Mouse (Mus musculus) lung, embryonic 16.5 days (tissue): ENCODE results near the gene Anxa3. TPM values are rescaled to one million over a fixed set of nuclear protein-coding genes. Genes with fewer than 3 reads are reported as not detected.

ENCODE experiments used
- ATAC-seq: fragments of 200-750 bp; cut with Nextera tagmentation; 2 replicates; pipeline ENCODE4 v1.8.0; 2017; ENCODE audit warnings: low read depth, mild to moderate bottlenecking, moderate library complexity
- H3K27ac ChIP-seq: fragments of 300-500 bp; sonication (generic); 2 replicates; pipeline ENCODE4 v1.5.1; 2014; ENCODE audit warnings: mild to moderate bottlenecking, control low read depth, low read length
- H3K27me3 ChIP-seq: fragments of 300-500 bp; sonication (generic); 2 replicates; pipeline ENCODE4 v1.6.1; 2014; ENCODE audit warnings: low read depth, low read length, mixed read lengths; ENCODE audit not compliant: control insufficient read depth, insufficient read depth
- H3K36me3 ChIP-seq: fragments of 300-500 bp; sonication (generic); 2 replicates; pipeline ENCODE4 v1.6.1; 2014; ENCODE audit warnings: low read length; ENCODE audit not compliant: control insufficient read depth, insufficient read depth
- H3K4me1 ChIP-seq: fragments of 300-500 bp; sonication (generic); replicated peaks from 2 replicates; pipeline ENCODE4 v1.6.1; 2014; ENCODE audit warnings: low read length, mixed read lengths; ENCODE audit not compliant: control insufficient read depth, insufficient read depth
- H3K4me2 ChIP-seq: fragments of 300-500 bp; sonication (generic); 2 replicates; pipeline ENCODE4 v1.6.1; 2014; ENCODE audit warnings: low read depth, low read length, control low read depth
- H3K4me3 ChIP-seq: fragments of 300-500 bp; sonication (generic); 2 replicates; pipeline ENCODE4 v1.5.1; 2014; ENCODE audit warnings: mild to moderate bottlenecking, low read length, control low read depth
- H3K9ac ChIP-seq: fragments of 300-500 bp; sonication (generic); 2 replicates; pipeline ENCODE4 v1.6.1; 2014; ENCODE audit warnings: low read length, control low read depth
- H3K9me3 ChIP-seq: fragments of 300-500 bp; sonication (generic); 2 replicates; pipeline ENCODE4 v1.6.1; 2016; ENCODE audit warnings: low read length; ENCODE audit not compliant: control insufficient read depth
- WGBS: fragments of 180-500 bp; shearing (Covaris S2); extraction: QIAGEN DNeasy Blood & Tissue Kit; methylation state at CpG from one replicate; pipeline ENCODE4 v1.1.7; 2014; 5-methylcytosine and 5-hydroxymethylcytosine counted together
- polyA plus RNA-seq: library from polyadenylated mRNA; unstranded; fragments of >200 nt; fragmentation: Nextera tagmentation; extraction: Ambion mirVana; gene quantifications from 2 replicates; pipeline ENCODE4 v1.2.1, GENCODE M21; 2015

Gene Anxa3
- polyA plus RNA-seq, 1 experiment from 2014 or later: 95.7 TPM

- H3K4me1 ChIP-seq: peaks cover 14% of the 10 kb centered on the region
- peak overlapping the region; percentile 76 for H3K27ac ChIP-seq
- H3K27me3 ChIP-seq: no peaks in the 10 kb centered on the region
- no peaks in the 10 kb centered on the region for H3K9me3 ChIP-seq
- H3K9ac ChIP-seq: peak overlapping the region; percentile 72
- H3K4me2 ChIP-seq: peak overlapping the region; percentile 62
- no peak for ATAC-seq
- no peaks in the 10 kb centered on the region; the same call in 1 of the 2 replicates for H3K36me3 ChIP-seq
- peak overlapping the region; percentile 63 for H3K4me3 ChIP-seq
- 23% methylated on average over 10 of the region's 10 CpGs for WGBS
Observed at GRCm38 (mm10) chr5:96793953-96794635, 955 bp downstream of the Anxa3 start.

- H3K9me3 ChIP-seq: no peaks in the 10 kb centered on the region
- WGBS: 59% methylated on average over 1 of the region's 1 CpGs
- ATAC-seq: 0 out of 2 replicates have a peak, but pooled peaks have one; percentile 15
Observed at GRCm38 (mm10) chr5:96795752-96796151, 2.6 kb downstream of the Anxa3 start.

GRCm38 (mm10) chr5:96797465-96797864 is 4.3 kb downstream of the Anxa3 start:
- Histone ChIP-seq H3K27ac (no peak overlapping the region), H3K9ac (no peak overlapping the region)
- WGBS: 76% methylated on average over 6 of the region's 6 CpGs

More at GRCm38 (mm10) chr5:96795752-96796151, 2.6 kb downstream of the Anxa3 start:
- H3K36me3 ChIP-seq: no peaks in the 10 kb centered on the region; the same call in 1 of the 2 replicates
- no peak overlapping the region for H3K4me3 ChIP-seq
- H3K4me1 ChIP-seq: peaks cover 14% of the 10 kb centered on the region
- H3K27me3 ChIP-seq: no peaks in the 10 kb centered on the region
- H3K4me2 ChIP-seq: no peak overlapping the region
- H3K9ac ChIP-seq: no peak overlapping the region
- H3K27ac ChIP-seq: no peak overlapping the region

GRCm38 (mm10) chr5:96799165-96799564 is 6.0 kb downstream of the Anxa3 start:
- Histone ChIP-seq H3K4me3 (no peak overlapping the region), H3K36me3 (no peaks in the 10 kb centered on the region; the same call in 1 of the 2 replicates), H3K9me3 (no peaks in the 10 kb centered on the region), H3K27me3 (no peaks in the 10 kb centered on the region), H3K9ac (no peak overlapping the region), H3K4me1 (peaks cover 21% of the 10 kb centered on the region), H3K4me2 (no peak overlapping the region), H3K27ac (no peak overlapping the region)
- no peak for ATAC-seq
- WGBS: 70% methylated on average over 9 of the region's 9 CpGs

More at GRCm38 (mm10) chr5:96797465-96797864, 4.3 kb downstream of the Anxa3 start:
- no peak for ATAC-seq
- H3K4me1 ChIP-seq: peaks cover 15% of the 10 kb centered on the region
- no peak overlapping the region for H3K4me3 ChIP-seq
- no peak overlapping the region for H3K4me2 ChIP-seq
- H3K36me3 ChIP-seq: no peaks in the 10 kb centered on the region; the same call in 1 of the 2 replicates
- no peaks in the 10 kb centered on the region for H3K9me3 ChIP-seq
- no peaks in the 10 kb centered on the region for H3K27me3 ChIP-seq

- no peaks in the 10 kb centered on the region; the same call in 1 of the 2 replicates for H3K36me3 ChIP-seq
- no peak for ATAC-seq
- no peak overlapping the region for H3K4me2 ChIP-seq
- H3K27me3 ChIP-seq: no peaks in the 10 kb centered on the region
- H3K27ac ChIP-seq: no peak overlapping the region
- H3K9me3 ChIP-seq: no peaks in the 10 kb centered on the region
- peaks cover 22% of the 10 kb centered on the region for H3K4me1 ChIP-seq
- no peak overlapping the region for H3K4me3 ChIP-seq
- H3K9ac ChIP-seq: no peak overlapping the region
- WGBS: 79% methylated on average over 9 of the region's 9 CpGs
Observed at GRCm38 (mm10) chr5:96799969-96800368, 6.8 kb downstream of the Anxa3 start.

- H3K27ac ChIP-seq: peak overlapping the region; percentile 51; the same call in 1 of the 2 replicates
- WGBS: 25% methylated on average over 7 of the region's 7 CpGs
- no peaks in the 10 kb centered on the region; the same call in 1 of the 2 replicates for H3K36me3 ChIP-seq
- peaks cover 17% of the 10 kb centered on the region for H3K4me1 ChIP-seq
- no peak overlapping the region for H3K9ac ChIP-seq
- H3K27me3 ChIP-seq: no peaks in the 10 kb centered on the region
- H3K4me3 ChIP-seq: no peak overlapping the region
- peak; percentile 63 for ATAC-seq
- no peaks in the 10 kb centered on the region for H3K9me3 ChIP-seq
- H3K4me2 ChIP-seq: no peak overlapping the region
Observed at GRCm38 (mm10) chr5:96802185-96802584, 9.0 kb downstream of the Anxa3 start.

- Histone ChIP-seq H3K27me3 (no peaks in the 10 kb centered on the region), H3K4me2 (no peak overlapping the region), H3K36me3 (no peaks in the 10 kb centered on the region), H3K9ac (no peak overlapping the region), H3K4me1 (peaks cover 17% of the 10 kb centered on the region), H3K27ac (peak overlapping the region; percentile 56), H3K4me3 (no peak overlapping the region), H3K9me3 (no peaks in the 10 kb centered on the region)
- WGBS: 31% methylated on average over 3 of the region's 3 CpGs
- no peak for ATAC-seq
Observed at GRCm38 (mm10) chr5:96803091-96803490, 10.0 kb downstream of the Anxa3 start.

- peak; percentile 53 for ATAC-seq
- 48% methylated on average over 4 of the region's 4 CpGs for WGBS
- no peak overlapping the region for H3K4me2 ChIP-seq
- no peaks in the 10 kb centered on the region for H3K9me3 ChIP-seq
- H3K27me3 ChIP-seq: no peaks in the 10 kb centered on the region
- no peak overlapping the region for H3K27ac ChIP-seq
- H3K4me3 ChIP-seq: no peak overlapping the region
- H3K36me3 ChIP-seq: no peaks in the 10 kb centered on the region
- peaks cover 17% of the 10 kb centered on the region for H3K4me1 ChIP-seq
- no peak overlapping the region for H3K9ac ChIP-seq
Observed at GRCm38 (mm10) chr5:96804304-96804703, 11.2 kb downstream of the Anxa3 start.

- no peak for ATAC-seq
- no peak overlapping the region for H3K27ac ChIP-seq
- H3K27me3 ChIP-seq: no peaks in the 10 kb centered on the region
- 51% methylated on average over 3 of the region's 3 CpGs for WGBS
- no peaks in the 10 kb centered on the region for H3K9me3 ChIP-seq
- H3K9ac ChIP-seq: no peak overlapping the region
- no peak overlapping the region for H3K4me2 ChIP-seq
- H3K36me3 ChIP-seq: no peaks in the 10 kb centered on the region
- H3K4me1 ChIP-seq: peaks cover 17% of the 10 kb centered on the region
- H3K4me3 ChIP-seq: no peak overlapping the region
Observed at GRCm38 (mm10) chr5:96804813-96805212, 11.7 kb downstream of the Anxa3 start.
